Mouse (Mus musculus) cortical plate, adult 2 months (tissue): ENCODE measurements around the gene Arl6ip4.

ENCODE experiments used
- CTCF ChIP-seq: fragments of 200-500 bp; IDR thresholded peaks from 2 replicates; pipeline ENCODE4 v1.5.1; 2011; ENCODE audit warnings: mild to moderate bottlenecking, control low read depth, low read length; ENCODE audit not compliant: insufficient read depth; ENCODE audit errors: extremely low read depth
- POLR2A ChIP-seq: fragments of 200-500 bp; IDR thresholded peaks from 2 replicates; pipeline ENCODE4 v1.6.1; 2011; ENCODE audit warnings: mild to moderate bottlenecking, low read length, control low read depth; ENCODE audit not compliant: insufficient read depth; ENCODE audit errors: extremely low read depth

DNA sequence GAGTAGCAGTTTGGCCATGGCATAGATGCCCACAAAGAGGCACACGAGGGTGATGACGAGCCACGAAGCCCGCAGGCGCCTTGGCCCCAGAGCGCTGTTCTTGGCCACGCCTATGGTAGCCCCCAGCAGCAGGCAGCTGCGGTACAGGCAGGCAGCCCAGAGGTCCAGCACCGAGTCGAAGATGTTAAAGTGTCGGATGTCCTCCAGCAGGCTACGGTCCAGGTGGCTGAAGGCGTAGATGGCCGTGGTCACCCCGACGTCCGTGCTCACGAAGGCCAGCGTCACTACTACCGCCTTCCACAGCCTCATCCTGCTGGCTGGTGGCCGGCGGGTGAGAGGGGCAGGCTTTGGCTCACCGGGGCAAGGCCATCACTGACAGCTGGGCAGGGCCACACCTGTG lies 26.0 kb upstream of the Arl6ip4 start:
- TF ChIP-seq CTCF: no peak
- TF ChIP-seq POLR2A: no peak
